Mouse (Mus musculus) embryonic facial prominence, embryonic 13.5 days (tissue): Measurements from ENCODE around the gene Acox3. TPM values are rescaled to one million over a fixed set of nuclear protein-coding genes. Genes with fewer than 3 reads are reported as not detected.

Source experiments
- ATAC-seq: fragments of 200-750 bp; cut with Nextera tagmentation; 2 replicates; pipeline ENCODE4 v1.8.0; 2017; ENCODE audit warnings: low read depth; ENCODE audit not compliant: insufficient number of reproducible peaks, insufficient read depth, low FRiP score, low TSS enrichment
- H3K27ac ChIP-seq: fragments of 300-500 bp; sonication (generic); 2 replicates; pipeline ENCODE4 v1.5.1; 2015; ENCODE audit warnings: moderate library complexity, mild to moderate bottlenecking, inconsistent platforms
- H3K27me3 ChIP-seq: fragments of 300-500 bp; sonication (generic); 2 replicates; pipeline ENCODE4 v1.6.1; 2015; ENCODE audit warnings: mild to moderate bottlenecking, inconsistent platforms
- H3K36me3 ChIP-seq: fragments of 300-500 bp; sonication (generic); 2 replicates; pipeline ENCODE4 v1.6.1; 2015; ENCODE audit warnings: mild to moderate bottlenecking, inconsistent platforms
- H3K4me1 ChIP-seq: fragments of 300-500 bp; sonication (generic); 2 replicates; pipeline ENCODE4 v1.6.1; 2015; ENCODE audit warnings: inconsistent platforms
- H3K4me2 ChIP-seq: fragments of 300-500 bp; sonication (generic); 2 replicates; pipeline ENCODE4 v1.6.1; 2015; ENCODE audit warnings: moderate library complexity, mild to moderate bottlenecking, inconsistent platforms
- H3K4me3 ChIP-seq: fragments of 300-500 bp; sonication (generic); 2 replicates; pipeline ENCODE4 v1.5.1; 2015; ENCODE audit warnings: mild to moderate bottlenecking, inconsistent platforms
- H3K9ac ChIP-seq: fragments of 300-500 bp; sonication (generic); 2 replicates; pipeline ENCODE4 v1.6.1; 2015; ENCODE audit warnings: mild to moderate bottlenecking, inconsistent platforms
- H3K9me3 ChIP-seq: fragments of 300-500 bp; sonication (generic); 2 replicates; pipeline ENCODE4 v1.6.1; 2016; ENCODE audit warnings: inconsistent platforms
- WGBS: fragments of 180-500 bp; shearing (Covaris S2); methylation state at CpG from one replicate; pipeline ENCODE4 v1.1.7; 2015; ENCODE audit warnings: mixed read lengths; 5-methylcytosine and 5-hydroxymethylcytosine counted together
- polyA plus RNA-seq: library from polyadenylated mRNA; unstranded; fragments of >200 nt; fragmentation: Nextera tagmentation; extraction: Ambion mirVana; gene quantifications from 2 replicates; pipeline ENCODE4 v1.2.1, GENCODE M21; 2015

The Acox3 gene
- polyA plus RNA-seq, result 12.6 and 13.3 TPM in 2 replicates

DNA sequence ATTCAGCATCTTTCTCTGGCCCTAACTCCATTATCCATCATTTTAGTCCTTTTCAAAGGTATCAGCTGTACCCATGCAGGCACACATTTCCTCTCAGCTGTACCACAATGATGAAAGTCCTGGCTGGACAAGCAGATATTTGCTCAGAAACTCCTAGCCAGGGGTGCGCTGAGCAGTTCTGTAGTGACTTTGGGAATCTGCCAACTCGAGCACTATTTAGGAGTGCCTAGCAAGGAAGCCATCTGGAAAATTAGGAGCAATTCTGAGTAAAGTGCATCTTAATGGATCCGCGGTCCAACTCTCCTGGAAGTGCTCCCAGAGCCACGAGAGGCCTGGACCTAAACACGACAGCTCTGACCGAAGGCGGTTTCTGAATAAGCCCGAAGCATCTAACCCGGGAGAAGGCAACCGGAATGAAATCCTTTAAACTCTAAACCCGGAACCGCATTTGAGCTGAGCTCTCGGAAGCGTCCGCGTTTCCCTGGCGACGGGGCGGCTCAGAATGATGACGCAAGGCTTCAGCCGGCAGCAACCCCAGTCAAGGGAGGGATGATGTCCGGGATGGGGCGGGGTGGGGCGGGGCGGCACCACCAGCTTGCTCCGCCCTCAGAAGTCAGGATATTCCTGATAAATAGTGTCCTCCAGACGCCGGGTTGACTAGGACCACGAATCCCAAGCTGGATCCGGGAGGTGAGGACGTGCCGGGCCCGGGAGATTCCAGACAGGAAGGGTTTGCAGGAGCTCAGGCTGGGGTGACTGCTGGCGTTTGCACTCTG, at the start of gene Acox3:
Acox3 (plus strand) TSS at position 596 of the 776 bp plus-strand sequence.
- ATAC-seq, result peak; percentile 90
- Histone ChIP-seq H3K4me1 (peaks cover 13% of the 10 kb centered on the region), H3K27me3 (no peaks in the 10 kb centered on the region; the same call in 1 of the 2 replicates), H3K9ac (peak within 1 kb of the TSS; percentile 72), H3K4me3 (peak within 1 kb of the TSS; percentile 68), H3K36me3 (no peaks in the 10 kb centered on the region; the same call in 1 of the 2 replicates), H3K27ac (0 out of 2 replicates have a peak within 1 kb of the TSS, but pooled peaks have one; percentile 7), H3K4me2 (peak within 1 kb of the TSS; percentile 63), H3K9me3 (no peaks in the 10 kb centered on the region)
- WGBS, result under 1% methylated on average over 35 of the region's 35 CpGs

DNA sequence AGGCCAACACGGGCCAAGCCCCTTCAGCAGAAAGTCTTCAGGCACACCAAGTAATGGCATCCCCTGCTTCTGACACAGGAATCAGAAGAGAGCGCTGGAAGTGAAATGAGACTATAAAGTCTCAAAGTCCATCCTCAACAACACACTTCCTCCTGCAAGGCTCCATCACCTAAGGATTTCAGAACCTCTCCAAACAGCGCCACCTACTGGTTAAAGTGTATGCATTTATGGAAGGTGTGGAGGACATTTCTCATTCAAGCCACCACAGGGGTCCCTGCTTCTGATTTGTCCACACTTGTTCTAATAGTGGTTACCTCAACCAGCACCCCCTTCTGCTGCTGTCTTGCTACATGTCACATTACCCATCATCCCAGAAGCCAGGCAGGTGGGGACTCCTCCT, 46.6 kb upstream of the Acox3 start:
- peaks cover 24% of the 10 kb centered on the region for H3K4me1 ChIP-seq

GRCm38 (mm10) chr5:35537474-35537873, 45.4 kb upstream of the Acox3 start:
- 52% methylated on average over 1 of the region's 1 CpGs for WGBS
- Histone ChIP-seq H3K4me3 (no peak overlapping the region), H3K27me3 (no peaks in the 10 kb centered on the region), H3K36me3 (no peaks in the 10 kb centered on the region), H3K4me1 (peaks cover 25% of the 10 kb centered on the region), H3K9ac (no peak overlapping the region), H3K27ac (no peak overlapping the region), H3K9me3 (no peaks in the 10 kb centered on the region), H3K4me2 (no peak overlapping the region)
- no peak for ATAC-seq

More for the DNA sequence above, 46.6 kb upstream of the Acox3 start:
- H3K9ac ChIP-seq, result no peak overlapping the region
- WGBS, result 63% methylated on average over 3 of the region's 3 CpGs
- no peaks in the 10 kb centered on the region for H3K9me3 ChIP-seq
- no peak overlapping the region for H3K27ac ChIP-seq
- no peak overlapping the region for H3K4me2 ChIP-seq
- no peaks in the 10 kb centered on the region for H3K27me3 ChIP-seq
- ATAC-seq, result no peak
- H3K4me3 ChIP-seq, result no peak overlapping the region
- H3K36me3 ChIP-seq, result no peaks in the 10 kb centered on the region

DNA sequence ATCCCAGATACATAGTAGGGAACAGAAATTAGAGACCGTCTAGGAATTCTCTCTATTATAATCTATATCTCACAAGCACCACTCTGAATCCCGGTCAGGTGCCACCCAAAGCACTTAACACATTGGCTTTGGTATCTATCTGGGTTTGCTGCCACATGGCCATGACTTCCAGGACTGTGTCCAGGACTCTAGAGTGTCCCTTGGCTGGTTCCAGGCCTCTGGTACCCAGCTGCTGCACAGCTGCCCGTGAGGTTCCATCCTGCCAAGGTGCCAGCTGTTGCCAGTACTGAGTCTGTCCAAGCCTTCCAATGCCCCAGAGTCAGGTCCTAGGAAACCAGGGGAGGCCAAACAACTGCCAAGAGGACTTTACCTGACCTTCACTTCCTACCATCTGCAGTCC, 44.8 kb upstream of the Acox3 start:
- no peak overlapping the region for H3K9ac ChIP-seq
- H3K9me3 ChIP-seq, result no peaks in the 10 kb centered on the region
- WGBS, result 91% methylated on average over 3 of the region's 3 CpGs
- peaks cover 25% of the 10 kb centered on the region for H3K4me1 ChIP-seq
- H3K4me2 ChIP-seq, result no peak overlapping the region
- ATAC-seq, result no peak
- H3K27me3 ChIP-seq, result no peaks in the 10 kb centered on the region
- H3K36me3 ChIP-seq, result no peaks in the 10 kb centered on the region
- H3K4me3 ChIP-seq, result no peak overlapping the region
- no peak overlapping the region for H3K27ac ChIP-seq

- ATAC-seq, result no peak
- Histone ChIP-seq H3K9me3 (no peaks in the 10 kb centered on the region), H3K27ac (no peak overlapping the region; the same call in 1 of the 2 replicates), H3K36me3 (no peaks in the 10 kb centered on the region), H3K4me2 (no peak overlapping the region), H3K27me3 (no peaks in the 10 kb centered on the region), H3K4me3 (no peak overlapping the region), H3K4me1 (peaks cover 25% of the 10 kb centered on the region), H3K9ac (no peak overlapping the region)
- WGBS, result 55% methylated on average over 4 of the region's 4 CpGs
Observed at GRCm38 (mm10) chr5:35539576-35539975, 43.3 kb upstream of the Acox3 start.

DNA sequence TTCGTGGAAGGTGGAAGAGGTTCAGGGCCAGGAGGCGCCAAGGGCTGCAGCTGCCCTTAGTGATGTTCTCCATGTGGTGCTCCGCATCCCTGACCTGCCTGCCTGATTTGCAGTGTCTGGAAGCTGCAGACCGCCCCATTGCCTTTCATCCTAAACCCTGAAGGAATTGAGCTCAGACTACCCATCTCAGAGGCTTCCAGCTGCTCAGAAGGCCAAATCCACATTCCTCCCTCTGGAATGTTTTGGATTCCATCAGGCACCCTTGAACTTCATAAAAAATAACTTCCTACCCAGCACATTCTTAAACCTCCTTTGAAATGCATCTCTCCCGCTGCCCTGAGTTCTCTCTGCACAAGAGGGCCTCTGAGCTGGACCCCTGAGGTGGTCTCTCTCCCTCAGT, 42.3 kb upstream of the Acox3 start:
- no peak for ATAC-seq
- Histone ChIP-seq H3K27ac (peak overlapping the region; percentile 86), H3K4me1 (peaks cover 25% of the 10 kb centered on the region), H3K9ac (no peak overlapping the region), H3K9me3 (no peaks in the 10 kb centered on the region), H3K27me3 (no peaks in the 10 kb centered on the region), H3K36me3 (no peaks in the 10 kb centered on the region), H3K4me3 (no peak overlapping the region), H3K4me2 (peak overlapping the region; percentile 11; the same call in 1 of the 2 replicates)
- 35% methylated on average over 5 of the region's 5 CpGs for WGBS

DNA sequence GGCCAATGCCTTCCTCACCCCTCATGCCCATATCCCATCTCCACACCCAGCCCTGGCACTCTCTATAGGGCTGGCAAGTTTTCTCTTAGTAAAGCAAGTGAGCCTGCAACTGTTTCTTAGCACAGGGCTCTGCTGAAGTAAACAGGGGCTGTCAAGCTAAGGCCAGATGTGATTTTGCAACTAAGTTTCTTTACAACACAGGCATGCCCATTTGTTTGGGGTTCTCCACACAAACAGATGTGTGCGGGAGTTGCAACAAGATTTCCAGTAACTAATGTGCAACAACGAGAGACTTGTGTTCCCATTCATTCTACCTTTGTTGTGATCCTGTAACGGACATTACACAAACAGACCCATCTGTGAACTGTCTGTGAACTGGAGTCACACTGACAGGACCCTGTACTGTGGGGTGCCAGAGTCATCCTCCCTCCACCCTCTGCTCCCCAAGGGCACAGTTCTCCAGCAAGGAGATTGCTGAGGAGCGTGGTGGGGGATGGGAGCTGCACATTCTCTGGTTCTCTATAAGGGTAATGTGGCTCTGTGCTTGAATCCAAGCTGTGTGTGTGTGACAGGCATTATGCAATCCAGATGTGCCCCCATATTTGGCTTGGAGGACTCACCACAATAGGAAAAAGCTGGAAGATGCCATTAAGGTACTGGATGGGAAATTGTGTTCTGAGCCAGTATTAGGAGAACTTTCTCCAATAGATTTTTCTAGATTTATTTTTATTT, 41.6 kb upstream of the Acox3 start:
- Histone ChIP-seq H3K4me2 (peak overlapping the region; percentile 11), H3K27ac (peak overlapping the region; percentile 86), H3K9ac (no peak overlapping the region), H3K4me3 (no peak overlapping the region), H3K27me3 (no peaks in the 10 kb centered on the region), H3K36me3 (no peaks in the 10 kb centered on the region), H3K4me1 (peaks cover 25% of the 10 kb centered on the region), H3K9me3 (no peaks in the 10 kb centered on the region)
- 21% methylated on average over 4 of the region's 4 CpGs for WGBS
- no peak for ATAC-seq

DNA sequence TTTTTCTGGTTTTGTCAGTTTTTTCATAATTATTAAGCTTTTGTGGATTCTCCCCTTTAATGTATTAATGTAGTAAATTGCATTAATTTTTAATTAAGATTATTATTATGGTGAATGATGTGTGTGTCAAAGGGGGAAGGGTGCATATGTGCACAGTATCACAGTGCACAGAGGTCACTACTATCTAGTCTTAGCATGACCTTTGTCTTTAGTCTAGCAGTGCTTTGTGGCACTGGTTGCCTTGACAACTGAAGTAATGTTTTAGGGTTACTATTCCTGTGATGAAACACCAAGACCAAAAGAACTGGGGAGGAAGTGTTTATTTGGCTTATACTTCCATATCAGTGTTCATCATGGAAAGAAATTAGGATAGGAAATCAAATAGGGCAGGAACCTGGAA, 36.7 kb upstream of the Acox3 start:
- no peak overlapping the region for H3K9ac ChIP-seq
- no peak overlapping the region for H3K27ac ChIP-seq
- ATAC-seq, result no peak
- no peaks in the 10 kb centered on the region for H3K27me3 ChIP-seq
- H3K9me3 ChIP-seq, result no peaks in the 10 kb centered on the region
- H3K4me1 ChIP-seq, result peaks cover 3% of the 10 kb centered on the region
- H3K4me3 ChIP-seq, result no peak overlapping the region
- no peaks in the 10 kb centered on the region for H3K36me3 ChIP-seq
- H3K4me2 ChIP-seq, result no peak overlapping the region

GRCm38 (mm10) chr5:35551855-35552837, 30.7 kb upstream of the Acox3 start:
- Histone ChIP-seq H3K36me3 (peaks cover 31% of the 10 kb centered on the region), H3K27ac (peak overlapping the region; percentile 57), H3K9ac (no peak overlapping the region), H3K9me3 (no peaks in the 10 kb centered on the region), H3K4me2 (no peak overlapping the region), H3K4me1 (peaks cover 18% of the 10 kb centered on the region), H3K4me3 (no peak overlapping the region), H3K27me3 (no peaks in the 10 kb centered on the region)
- 0 out of 2 replicates have a peak, but pooled peaks have one; percentile 56 for ATAC-seq
- 51% methylated on average over 7 of the region's 7 CpGs for WGBS

- no peak overlapping the region for H3K4me2 ChIP-seq
- no peaks in the 10 kb centered on the region for H3K27me3 ChIP-seq
- H3K4me3 ChIP-seq, result no peak overlapping the region
- H3K4me1 ChIP-seq, result peaks cover 18% of the 10 kb centered on the region
- 81% methylated on average over 4 of the region's 4 CpGs for WGBS
- peaks cover 40% of the 10 kb centered on the region for H3K36me3 ChIP-seq
- no peak overlapping the region for H3K9ac ChIP-seq
- no peaks in the 10 kb centered on the region for H3K9me3 ChIP-seq
- H3K27ac ChIP-seq, result peak overlapping the region; percentile 57; the same call in 1 of the 2 replicates
- ATAC-seq, result no peak; the same call in 1 of the 2 replicates
Observed at GRCm38 (mm10) chr5:35552838-35553539, 29.9 kb upstream of the Acox3 start.
